Mouse (Mus musculus): ENCODE data around the gene Exosc6. TPM values are rescaled to one million over a fixed set of nuclear protein-coding genes. Genes with fewer than 3 reads are reported as not detected.

Gene Exosc6
- polyA plus RNA-seq, 1 experiment: 21.5 TPM

DNA sequence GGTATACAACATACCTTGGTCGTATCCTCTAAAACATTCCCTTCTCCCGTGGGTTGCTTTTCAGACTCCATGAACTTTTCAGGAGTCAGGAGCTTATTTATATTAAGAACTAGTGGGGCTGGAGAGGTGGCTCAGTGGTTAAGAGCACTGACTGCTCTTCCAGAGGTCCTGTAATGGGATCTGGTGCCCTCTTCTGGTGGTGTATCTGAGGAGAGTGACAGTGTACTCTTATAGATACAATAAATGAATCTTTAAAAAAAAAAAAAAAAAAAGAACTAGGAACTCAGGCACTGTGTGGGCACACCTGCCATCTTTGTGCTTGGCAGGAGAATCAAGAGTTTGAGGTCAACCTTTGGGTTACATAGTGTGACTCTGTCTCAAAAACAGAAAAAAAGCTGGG lies 7.4 kb upstream of the Exosc6 start:
- 96% methylated on average over 2 of the region's 2 CpGs for WGBS
- Histone ChIP-seq H3K27me3 (ENCODE audit: control insufficient read depth, insufficient read depth, low read length) (no peaks in the 10 kb centered on the region), H3K4me3 (ENCODE audit: extremely low read depth, insufficient read depth, insufficient read length) (no peak overlapping the region), H3K27ac (ENCODE audit: insufficient read depth, low read length) (no peak overlapping the region), H3K36me3 (ENCODE audit: control insufficient read depth, insufficient read depth, low read length) (peaks cover 60% of the 10 kb centered on the region), H3K4me1 (ENCODE audit: control insufficient read depth, insufficient read depth, insufficient read length) (no peaks in the 10 kb centered on the region)
- TF ChIP-seq POLR2A (IDR thresholded peaks at IDR 0.05; ENCODE audit: low read depth, low read length): no peak
- no peak for TF ChIP-seq CTCF (IDR thresholded peaks at IDR 0.05; ENCODE audit: extremely low read depth, insufficient read depth, insufficient read length, insufficient replicate concordance)
- no peak for DNase-seq (ENCODE audit: low read depth in 1 of 2, low spot score in 2 of 2)

DNA sequence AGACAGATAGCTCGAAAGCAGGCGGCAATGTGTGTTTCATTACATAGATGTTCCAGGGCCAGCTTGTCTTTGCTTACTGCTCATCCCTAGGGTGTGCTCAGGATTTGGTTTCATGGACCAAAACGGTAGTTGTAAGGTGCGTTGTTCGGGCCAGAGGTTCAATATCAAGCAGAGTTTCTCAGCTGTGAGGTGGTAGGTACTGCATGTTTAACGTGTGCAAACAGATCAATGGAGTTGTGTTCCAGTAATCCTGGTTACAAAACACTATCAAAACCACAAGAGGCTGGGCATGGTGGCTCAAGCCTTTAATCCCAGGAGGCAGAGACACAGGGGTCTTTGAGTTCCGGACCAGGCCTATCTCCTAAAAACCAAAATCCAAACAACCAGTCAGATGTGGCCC lies 7.0 kb upstream of the Exosc6 start:
- DNase-seq (ENCODE audit: low read depth in 1 of 2, low spot score in 2 of 2): no peak
- Histone ChIP-seq H3K4me3 (ENCODE audit: extremely low read depth, insufficient read depth, insufficient read length) (no peak overlapping the region), H3K27me3 (ENCODE audit: control insufficient read depth, insufficient read depth, low read length) (no peaks in the 10 kb centered on the region), H3K4me1 (ENCODE audit: control insufficient read depth, insufficient read depth, insufficient read length) (no peaks in the 10 kb centered on the region), H3K36me3 (ENCODE audit: control insufficient read depth, insufficient read depth, low read length) (peaks cover 61% of the 10 kb centered on the region), H3K27ac (ENCODE audit: insufficient read depth, low read length) (no peak overlapping the region)
- TF ChIP-seq CTCF (IDR thresholded peaks at IDR 0.05; ENCODE audit: extremely low read depth, insufficient read depth, insufficient read length, insufficient replicate concordance) (no peak), POLR2A (IDR thresholded peaks at IDR 0.05; ENCODE audit: low read depth, low read length) (no peak)
- WGBS: 98% methylated on average over 7 of the region's 7 CpGs

DNA sequence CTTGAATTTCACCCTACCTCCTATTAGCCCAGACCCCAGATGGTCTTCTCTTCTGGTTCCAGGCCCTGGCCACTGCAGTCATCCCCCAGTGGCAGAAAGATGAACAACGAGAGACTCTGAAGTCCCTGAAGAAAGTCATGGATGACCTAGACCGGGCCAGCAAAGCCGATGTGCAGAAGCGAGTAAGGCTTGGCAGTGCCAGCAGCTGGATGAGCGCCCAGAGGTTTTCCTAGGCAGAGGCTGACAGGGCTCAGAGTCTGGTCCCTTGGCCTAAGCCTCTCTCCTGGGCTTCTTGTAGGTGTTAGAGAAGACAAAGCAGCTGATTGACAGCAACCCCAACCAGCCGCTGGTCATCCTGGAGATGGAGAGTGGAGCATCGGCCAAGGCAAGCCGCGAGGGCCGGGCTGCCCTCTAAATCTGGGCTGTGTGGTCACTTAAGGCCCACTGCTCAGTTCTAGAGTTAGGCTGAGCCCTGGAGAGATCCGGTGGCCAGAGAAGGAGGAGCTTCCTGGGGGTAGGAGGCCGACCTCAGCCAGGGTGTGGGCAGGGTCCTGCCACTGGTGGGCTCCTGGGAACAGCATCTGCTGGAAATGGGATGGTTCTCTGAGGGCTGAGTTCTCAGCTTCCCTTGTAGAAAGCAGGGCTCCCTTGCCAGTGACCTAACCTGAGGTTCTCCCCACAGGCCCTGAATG lies 2.2 kb upstream of the Exosc6 start:
- H3K27me3 ChIP-seq (ENCODE audit: control insufficient read depth, insufficient read depth, low read length): no peaks in the 10 kb centered on the region
- H3K4me1 ChIP-seq (ENCODE audit: control insufficient read depth, insufficient read depth, insufficient read length): peaks cover 7% of the 10 kb centered on the region
- no peak for DNase-seq (ENCODE audit: low read depth in 1 of 2, low spot score in 2 of 2)
- peaks cover 43% of the 10 kb centered on the region for H3K36me3 ChIP-seq (ENCODE audit: control insufficient read depth, insufficient read depth, low read length)
- TF ChIP-seq CTCF (IDR thresholded peaks at IDR 0.05; ENCODE audit: extremely low read depth, insufficient read depth, insufficient read length, insufficient replicate concordance) (no peak), POLR2A (IDR thresholded peaks at IDR 0.05; ENCODE audit: low read depth, low read length) (no peak)
- 94% methylated on average over 12 of the region's 12 CpGs for WGBS
- H3K4me3 ChIP-seq (ENCODE audit: extremely low read depth, insufficient read depth, insufficient read length): no peak overlapping the region
- no peak overlapping the region for H3K27ac ChIP-seq (ENCODE audit: insufficient read depth, low read length)

DNA sequence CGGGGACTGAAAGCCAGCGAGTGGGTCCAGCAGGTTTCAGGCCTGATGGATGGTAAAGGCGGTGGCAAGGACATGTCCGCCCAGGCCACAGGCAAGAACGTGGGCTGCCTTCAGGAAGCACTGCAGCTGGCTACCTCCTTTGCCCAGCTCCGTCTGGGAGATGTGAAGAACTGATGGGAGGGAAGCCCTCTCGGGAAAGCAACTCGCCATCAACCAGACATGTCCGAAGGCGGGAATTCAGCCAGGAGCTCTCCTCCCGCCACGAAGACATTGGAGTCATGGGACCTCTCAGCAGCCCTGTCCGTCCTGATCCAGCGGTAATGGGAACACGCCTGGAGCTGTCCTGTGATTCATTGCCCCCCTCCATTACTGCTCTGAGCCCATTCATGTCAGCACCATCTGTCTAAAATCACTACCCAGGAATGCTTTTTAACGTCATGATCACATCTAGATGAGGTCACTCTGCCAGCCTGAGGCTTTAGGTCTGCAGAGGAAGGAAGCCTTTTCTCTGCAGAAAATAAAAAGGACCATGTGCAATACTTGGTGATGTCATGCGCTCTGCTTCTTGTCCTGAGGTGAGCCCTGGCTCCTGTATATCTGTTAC lies 1.0 kb upstream of the Exosc6 start:
- 96% methylated on average over 17 of the region's 17 CpGs for WGBS
- TF ChIP-seq POLR2A (IDR thresholded peaks at IDR 0.05; ENCODE audit: low read depth, low read length) (no peak), CTCF (IDR thresholded peaks at IDR 0.05; ENCODE audit: extremely low read depth, insufficient read depth, insufficient read length, insufficient replicate concordance) (no peak)
- Histone ChIP-seq H3K27me3 (ENCODE audit: control insufficient read depth, insufficient read depth, low read length) (no peaks in the 10 kb centered on the region), H3K4me1 (ENCODE audit: control insufficient read depth, insufficient read depth, insufficient read length) (peaks cover 7% of the 10 kb centered on the region), H3K27ac (ENCODE audit: insufficient read depth, low read length) (no peak overlapping the region), H3K4me3 (ENCODE audit: extremely low read depth, insufficient read depth, insufficient read length) (no peak overlapping the region), H3K36me3 (ENCODE audit: control insufficient read depth, insufficient read depth, low read length) (peaks cover 33% of the 10 kb centered on the region)
- no peak for DNase-seq (ENCODE audit: low read depth in 1 of 2, low spot score in 2 of 2)

DNA sequence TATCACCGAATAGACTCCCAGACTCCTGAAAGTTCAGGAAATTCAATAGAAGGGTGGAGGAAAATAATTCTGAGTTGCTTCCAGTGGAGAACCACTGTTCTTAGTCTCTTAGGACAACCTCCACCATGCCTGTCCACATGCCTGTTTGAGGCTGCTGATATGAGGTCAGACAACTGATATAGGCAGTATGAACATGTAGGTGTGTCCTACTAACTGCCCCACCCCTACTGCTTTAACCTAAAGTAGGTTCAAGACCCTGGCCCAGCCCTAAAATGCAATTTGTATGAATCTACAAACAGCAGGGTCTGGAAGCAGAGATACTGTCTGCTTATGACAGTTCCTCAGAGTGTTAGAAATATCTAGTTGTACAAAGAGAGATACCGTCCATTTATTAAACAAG lies 478 bp upstream of the Exosc6 start:
- H3K36me3 ChIP-seq (ENCODE audit: control insufficient read depth, insufficient read depth, low read length): peaks cover 30% of the 10 kb centered on the region
- peaks cover 7% of the 10 kb centered on the region for H3K4me1 ChIP-seq (ENCODE audit: control insufficient read depth, insufficient read depth, insufficient read length)
- no peak overlapping the region for H3K27ac ChIP-seq (ENCODE audit: insufficient read depth, low read length)
- no peak for DNase-seq (ENCODE audit: low read depth in 1 of 2, low spot score in 2 of 2)
- WGBS: 89% methylated on average over 2 of the region's 2 CpGs
- no peak overlapping the region for H3K4me3 ChIP-seq (ENCODE audit: extremely low read depth, insufficient read depth, insufficient read length)
- no peaks in the 10 kb centered on the region for H3K27me3 ChIP-seq (ENCODE audit: control insufficient read depth, insufficient read depth, low read length)
- TF ChIP-seq CTCF (IDR thresholded peaks at IDR 0.05; ENCODE audit: extremely low read depth, insufficient read depth, insufficient read length, insufficient replicate concordance): no peak
- no peak for TF ChIP-seq POLR2A (IDR thresholded peaks at IDR 0.05; ENCODE audit: low read depth, low read length)

DNA sequence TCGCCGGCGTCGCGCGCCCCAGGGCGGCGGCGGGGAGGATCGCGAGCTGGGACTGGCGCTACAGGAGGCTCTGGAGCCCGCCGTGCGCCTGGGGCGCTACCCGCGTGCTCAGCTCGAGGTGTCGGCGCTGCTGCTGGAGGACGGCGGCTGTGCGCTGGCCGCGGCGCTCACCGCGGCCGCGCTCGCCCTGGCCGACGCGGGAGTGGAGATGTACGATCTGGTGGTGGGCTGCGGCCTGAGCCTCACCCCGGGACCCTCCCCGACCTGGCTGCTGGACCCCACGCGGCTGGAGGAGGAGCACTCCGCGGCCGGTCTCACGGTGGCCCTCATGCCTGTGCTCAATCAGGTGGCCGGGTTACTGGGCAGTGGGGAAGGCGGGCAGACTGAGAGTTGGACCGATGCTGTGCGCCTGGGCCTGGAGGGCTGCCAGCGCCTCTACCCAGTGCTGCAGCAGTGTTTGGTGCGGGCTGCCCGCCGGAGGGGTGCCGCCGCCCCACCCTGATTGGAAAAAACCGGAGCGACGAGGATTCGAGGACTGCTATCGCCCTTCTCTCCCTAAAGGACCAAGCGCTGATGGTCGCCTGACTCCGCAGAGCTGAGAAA lies 653 bp downstream of the Exosc6 start:
- 1% methylated on average over 62 of the region's 63 CpGs for WGBS
- Histone ChIP-seq H3K27me3 (ENCODE audit: control insufficient read depth, insufficient read depth, low read length) (no peaks in the 10 kb centered on the region), H3K4me1 (ENCODE audit: control insufficient read depth, insufficient read depth, insufficient read length) (peaks cover 7% of the 10 kb centered on the region), H3K4me3 (ENCODE audit: extremely low read depth, insufficient read depth, insufficient read length) (peak overlapping the region; percentile 100), H3K27ac (ENCODE audit: insufficient read depth, low read length) (peak overlapping the region; percentile 97), H3K36me3 (ENCODE audit: control insufficient read depth, insufficient read depth, low read length) (peaks cover 24% of the 10 kb centered on the region)
- DNase-seq (ENCODE audit: low read depth in 1 of 2, low spot score in 2 of 2): no peak
- TF ChIP-seq CTCF (IDR thresholded peaks at IDR 0.05; ENCODE audit: extremely low read depth, insufficient read depth, insufficient read length, insufficient replicate concordance) (no peak), POLR2A (IDR thresholded peaks at IDR 0.05; ENCODE audit: low read depth, low read length) (no peak)

All from spleen, adult 2 months (tissue).